Mouse (Mus musculus) MEL (cell line): ENCODE data around the gene Prkcg.

ENCODE experiments used
- BHLHE40 ChIP-seq: IDR thresholded peaks from 2 replicates; pipeline ENCODE4 v1.6.1; 2012; ENCODE audit warnings: low read depth, mild to moderate bottlenecking, inconsistent platforms, low read length, improper control_type of control experiment, borderline replicate concordance
- CHD1 ChIP-seq: IDR thresholded peaks from 2 replicates; pipeline ENCODE4 v1.6.1; 2012; ENCODE audit warnings: low read depth, mild to moderate bottlenecking, inconsistent platforms, low read length, improper control_type of control experiment
- CTCF ChIP-seq, 3 experiments: IDR thresholded peaks in 2 of 3; conservative IDR thresholded peaks in 1 of 3; 2 replicates each; pipeline ENCODE4 v1.5.1; 2011 to 2012; ENCODE audit warnings: low read length in 3 of 3, low read depth in 2 of 3, mild to moderate bottlenecking in 2 of 3, improper control_type of control experiment in 1 of 3, inconsistent platforms in 1 of 3, mixed read lengths in 1 of 3, moderate library complexity in 1 of 3; ENCODE audit not compliant: control insufficient read depth in 1 of 3, insufficient read depth in 1 of 3, poor library complexity in 1 of 3, severe bottlenecking in 1 of 3
- E2F4 ChIP-seq: IDR thresholded peaks from 2 replicates; pipeline ENCODE4 v1.6.1; 2011; ENCODE audit warnings: low read depth, low read length, improper control_type of control experiment, borderline replicate concordance
- EP300 ChIP-seq, 2 experiments: IDR thresholded peaks; 2 replicates each; pipeline ENCODE4 v1.6.1; 2011; ENCODE audit warnings: improper control_type of control experiment in 2 of 2, low read length in 2 of 2, low read depth in 1 of 2, mild to moderate bottlenecking in 1 of 2
- GABPA ChIP-seq: IDR thresholded peaks from 2 replicates; pipeline ENCODE4 v1.6.1; 2012; ENCODE audit warnings: low read depth, mild to moderate bottlenecking, inconsistent platforms, low read length, improper control_type of control experiment, moderate library complexity
- MAX ChIP-seq: IDR thresholded peaks from 2 replicates; pipeline ENCODE4 v1.6.1; 2011; ENCODE audit warnings: low read length, improper control_type of control experiment
- MAZ ChIP-seq: IDR thresholded peaks from 2 replicates; pipeline ENCODE4 v1.6.1; 2012; ENCODE audit warnings: low read depth, mild to moderate bottlenecking, inconsistent platforms, low read length, improper control_type of control experiment
- NELFE ChIP-seq: IDR thresholded peaks from 2 replicates; pipeline ENCODE4 v1.6.1; 2011; ENCODE audit warnings: low read depth, low read length, improper control_type of control experiment
- NRF1 ChIP-seq: IDR thresholded peaks from 2 replicates; pipeline ENCODE4 v1.6.1; 2014; ENCODE audit warnings: low read depth, mild to moderate bottlenecking, inconsistent platforms, low read length, improper control_type of control experiment, moderate library complexity; ENCODE audit not compliant: poor library complexity, insufficient read depth, severe bottlenecking
- POLR2A ChIP-seq, 2 experiments: IDR thresholded peaks; 2 replicates each; pipeline ENCODE4 v1.6.1; 2011 to 2012; ENCODE audit warnings: low read length in 2 of 2, mild to moderate bottlenecking in 2 of 2, control low read depth in 1 of 2, improper control_type of control experiment in 1 of 2, low read depth in 1 of 2, moderate library complexity in 1 of 2; ENCODE audit not compliant: control insufficient read depth in 1 of 2, insufficient read depth in 1 of 2, poor library complexity in 1 of 2
- TCF12 ChIP-seq: IDR thresholded peaks from 2 replicates; pipeline ENCODE4 v1.6.1; 2014; ENCODE audit warnings: low read depth, mild to moderate bottlenecking, inconsistent platforms, low read length, improper control_type of control experiment, moderate library complexity
- UBTF ChIP-seq: IDR thresholded peaks from 2 replicates; pipeline ENCODE4 v1.6.1; 2012; ENCODE audit warnings: low read depth, mild to moderate bottlenecking, inconsistent platforms, low read length, improper control_type of control experiment, moderate library complexity, borderline replicate concordance; ENCODE audit not compliant: insufficient read depth
- ZC3H11A ChIP-seq: IDR thresholded peaks from 2 replicates; pipeline ENCODE4 v1.6.1; 2012; ENCODE audit warnings: low read depth, mild to moderate bottlenecking, inconsistent platforms, low read length, improper control_type of control experiment

- TF ChIP-seq E2F4 (no peak), NELFE (no peak), EP300 (IDR thresholded peaks at IDR 0.05; ENCODE audit: low read depth in 1 of 2, low read length in 2 of 2) (no peak), GABPA (no peak), MAZ (no peak), CTCF (IDR thresholded peaks at IDR 0.05 in 2 of 3, conservative IDR thresholded peaks at IDR 0.05 in 1 of 3; ENCODE audit: control insufficient read depth in 1 of 3, insufficient read depth in 1 of 3, low read depth in 2 of 3, low read length in 3 of 3, poor library complexity in 1 of 3, severe bottlenecking in 1 of 3) (no peak), UBTF (no peak), BHLHE40 (no peak), POLR2A (IDR thresholded peaks at IDR 0.05; ENCODE audit: control insufficient read depth in 1 of 2, insufficient read depth in 1 of 2, low read depth in 1 of 2, low read length in 2 of 2, poor library complexity in 1 of 2) (no peak), CHD1 (no peak), TCF12 (no peak), ZC3H11A (no peak), MAX (no peak), NRF1 (no peak)
Measured at GRCm38 (mm10) chr7:3345301-3345700, 56.3 kb downstream of the Prkcg start.
